Mouse (Mus musculus): ENCODE results near the gene Acer3. TPM values are rescaled to one million over a fixed set of nuclear protein-coding genes. Genes with fewer than 3 reads are reported as not detected.

The Acer3 gene
- polyA plus RNA-seq, 1 experiment = 22.0 TPM

GRCm38 (mm10) chr7:98177929-98178559 lies 143.0 kb downstream of the Acer3 start, which contains the start of gene Capn5:
Gene Capn5, minus strand, starts transcription at chr7:98178274.
- Histone ChIP-seq H3K4me3 (replicated peaks; ENCODE audit: extremely low read depth, low read depth, low read length) (peak within 1 kb of the TSS; percentile 88), H3K4me1 (ENCODE audit: control insufficient read depth, insufficient read depth, low read length) (peaks cover 8% of the 10 kb centered on the region)
- peak; percentile 28; the same call in 1 of the 2 replicates for TF ChIP-seq CTCF (IDR thresholded peaks at IDR 0.05; ENCODE audit: insufficient read depth, low read length)
- TF ChIP-seq POLR2A (IDR thresholded peaks at IDR 0.05; ENCODE audit: borderline replicate concordance, extremely low read depth, low read depth, low read length) = peak; percentile 77; the same call in 1 of the 2 replicates
- under 1% methylated on average over 44 of the region's 44 CpGs for WGBS
- DNase-seq = peak; percentile 74

- 8% methylated on average over 9 of the region's 9 CpGs for WGBS
- no peak for TF ChIP-seq CTCF (IDR thresholded peaks at IDR 0.05; ENCODE audit: insufficient read depth, low read length)
- TF ChIP-seq POLR2A (IDR thresholded peaks at IDR 0.05; ENCODE audit: borderline replicate concordance, extremely low read depth, low read depth, low read length) = no peak
- DNase-seq = no peak
- Histone ChIP-seq H3K4me1 (ENCODE audit: control insufficient read depth, insufficient read depth, low read length) (peaks cover 10% of the 10 kb centered on the region), H3K4me3 (replicated peaks; ENCODE audit: extremely low read depth, low read depth, low read length) (peak overlapping the region; percentile 71)
Observed at GRCm38 (mm10) chr7:98177566-98177928, 143.5 kb downstream of the Acer3 start.

- no peak overlapping the region for H3K4me3 ChIP-seq (replicated peaks; ENCODE audit: extremely low read depth, low read depth, low read length)
- TF ChIP-seq CTCF (IDR thresholded peaks at IDR 0.05; ENCODE audit: insufficient read depth, low read length) = no peak
- no peak for TF ChIP-seq POLR2A (IDR thresholded peaks at IDR 0.05; ENCODE audit: borderline replicate concordance, extremely low read depth, low read depth, low read length)
- no peak for DNase-seq
- WGBS = 28% methylated on average over 2 of the region's 2 CpGs
- peaks cover 14% of the 10 kb centered on the region for H3K4me1 ChIP-seq (ENCODE audit: control insufficient read depth, insufficient read depth, low read length)
Observed at GRCm38 (mm10) chr7:98177071-98177485, 143.9 kb downstream of the Acer3 start.

- DNase-seq = no peak
- TF ChIP-seq POLR2A (IDR thresholded peaks at IDR 0.05; ENCODE audit: borderline replicate concordance, extremely low read depth, low read depth, low read length) (no peak), CTCF (IDR thresholded peaks at IDR 0.05; ENCODE audit: insufficient read depth, low read length) (no peak)
- H3K4me3 ChIP-seq (replicated peaks; ENCODE audit: extremely low read depth, low read depth, low read length) = no peak overlapping the region
Observed at GRCm38 (mm10) chr7:98176322-98177070, 144.5 kb downstream of the Acer3 start.

GRCm38 (mm10) chr7:98174883-98175755 lies 145.9 kb downstream of the Acer3 start:
- TF ChIP-seq POLR2A (IDR thresholded peaks at IDR 0.05; ENCODE audit: borderline replicate concordance, extremely low read depth, low read depth, low read length) = no peak
- TF ChIP-seq CTCF (IDR thresholded peaks at IDR 0.05; ENCODE audit: insufficient read depth, low read length) = no peak
- no peak for DNase-seq
- H3K4me3 ChIP-seq (replicated peaks; ENCODE audit: extremely low read depth, low read depth, low read length) = no peak overlapping the region
- peaks cover 25% of the 10 kb centered on the region for H3K4me1 ChIP-seq (ENCODE audit: control insufficient read depth, insufficient read depth, low read length)
- 85% methylated on average over 4 of the region's 4 CpGs for WGBS

More at GRCm38 (mm10) chr7:98176322-98177070, 144.5 kb downstream of the Acer3 start:
- H3K4me1 ChIP-seq (ENCODE audit: control insufficient read depth, insufficient read depth, low read length) = peaks cover 16% of the 10 kb centered on the region
- 49% methylated on average over 8 of the region's 8 CpGs for WGBS

- 50% methylated on average over 4 of the region's 4 CpGs for WGBS
- no peak for DNase-seq
- peaks cover 25% of the 10 kb centered on the region for H3K4me1 ChIP-seq (ENCODE audit: control insufficient read depth, insufficient read depth, low read length)
- H3K4me3 ChIP-seq (replicated peaks; ENCODE audit: extremely low read depth, low read depth, low read length) = no peak overlapping the region
- TF ChIP-seq POLR2A (IDR thresholded peaks at IDR 0.05; ENCODE audit: borderline replicate concordance, extremely low read depth, low read depth, low read length) (no peak), CTCF (IDR thresholded peaks at IDR 0.05; ENCODE audit: insufficient read depth, low read length) (no peak)
Observed at GRCm38 (mm10) chr7:98173408-98173807, 147.6 kb downstream of the Acer3 start.

- WGBS = 79% methylated on average over 8 of the region's 8 CpGs
- DNase-seq = no peak
- Histone ChIP-seq H3K4me1 (ENCODE audit: control insufficient read depth, insufficient read depth, low read length) (peaks cover 25% of the 10 kb centered on the region), H3K4me3 (replicated peaks; ENCODE audit: extremely low read depth, low read depth, low read length) (no peak overlapping the region)
- no peak for TF ChIP-seq POLR2A (IDR thresholded peaks at IDR 0.05; ENCODE audit: borderline replicate concordance, extremely low read depth, low read depth, low read length)
- TF ChIP-seq CTCF (IDR thresholded peaks at IDR 0.05; ENCODE audit: insufficient read depth, low read length) = no peak
Observed at GRCm38 (mm10) chr7:98172661-98173060, 148.3 kb downstream of the Acer3 start.

GRCm38 (mm10) chr7:98171141-98172073 lies 149.6 kb downstream of the Acer3 start:
- DNase-seq = no peak

More at GRCm38 (mm10) chr7:98171141-98172073, 149.6 kb downstream of the Acer3 start:
- H3K4me3 ChIP-seq (replicated peaks; ENCODE audit: extremely low read depth, low read depth, low read length) = no peak overlapping the region
- WGBS = 39% methylated on average over 6 of the region's 6 CpGs
- peaks cover 18% of the 10 kb centered on the region for H3K4me1 ChIP-seq (ENCODE audit: control insufficient read depth, insufficient read depth, low read length)
- TF ChIP-seq POLR2A (IDR thresholded peaks at IDR 0.05; ENCODE audit: borderline replicate concordance, extremely low read depth, low read depth, low read length) (peak; percentile 21; the same call in 1 of the 2 replicates), CTCF (IDR thresholded peaks at IDR 0.05; ENCODE audit: insufficient read depth, low read length) (no peak)
